Comparison of ENCODE assay signal across 8 mouse cellular contexts in genomic region chr11:100640159-100640906, GRCm38 (mm10). TPM values are rescaled to one million over a fixed set of nuclear protein-coding genes. Genes with fewer than 3 reads are reported as not detected.
A peak's percentile ranks its signal among the peaks of the same experiment; 100 is the strongest.
DNase-seq lines count a peak whose midpoint lies in the region; ATAC-seq and TF ChIP-seq lines count a peak whose summit lies in the region.

No protein-coding gene starts in this region.

- TF ChIP-seq CTCF in brain, embryonic 14.5 days (IDR thresholded peaks at IDR 0.05; ENCODE audit: borderline replicate concordance, extremely low read depth, insufficient read depth, insufficient read length): peak; percentile 56
- peak; percentile 71 for TF ChIP-seq CTCF in lung, postnatal 0 days (IDR thresholded peaks at IDR 0.05)

- H3K36me3 ChIP-seq in kidney, embryonic 14.5 days (ENCODE audit: control insufficient read depth, insufficient read depth, low read length): no peaks in the 10 kb centered on the region
- H3K36me3 ChIP-seq in lung, postnatal 0 days (ENCODE audit: insufficient read depth, low read length): no peaks in the 10 kb centered on the region

- no peak for TF ChIP-seq EP300 in lung, postnatal 0 days (IDR thresholded peaks at IDR 0.05)

- peak; percentile 32 to 54 for DNase-seq in layer of hippocampus, adult 18-20 months (ENCODE audit: low spot score in 2 of 2)
- DNase-seq in layer of hippocampus, adult 9-11 months: no peak
- DNase-seq in brain, embryonic 14.5 days (ENCODE audit: low read depth): peak; percentile 78
- peak; percentile 62 for DNase-seq in forelimb bud, embryonic 11.5 days (ENCODE audit: low read depth, low spot score)
- peak; percentile 56 for DNase-seq in lung, postnatal 0 days (ENCODE audit: low spot score)
- DNase-seq in right cerebral cortex, postnatal 14 days: peak; percentile 52
- DNase-seq in urinary bladder, postnatal 4 days (ENCODE audit: low spot score in 2 of 2): no peak

- H3K27me3 ChIP-seq in kidney, embryonic 14.5 days (ENCODE audit: control insufficient read depth, insufficient read depth, low read length): peaks cover 10% of the 10 kb centered on the region
- H3K27me3 ChIP-seq in lung, postnatal 0 days (replicated peaks; ENCODE audit: insufficient read depth, low read length): 0 out of 2 replicates have a peak, but pooled peaks cover 7% of the 10 kb centered on the region

- peak overlapping the region; percentile 29 for H3K4me3 ChIP-seq in kidney, embryonic 14.5 days (ENCODE audit: low read length)
- H3K4me3 ChIP-seq in lung, postnatal 0 days (ENCODE audit: low read depth, low read length): 0 out of 2 replicates have a peak overlapping the region, but pooled peaks have one; percentile 15

- 0 out of 2 replicates have a peak overlapping the region, but pooled peaks have one; percentile 14 for H3K9ac ChIP-seq in kidney, embryonic 14.5 days (ENCODE audit: low read depth, low read length)
- H3K9ac ChIP-seq in lung, postnatal 0 days (replicated peaks; ENCODE audit: low read depth): no peak overlapping the region

- peak overlapping the region; percentile 68 for H3K4me2 ChIP-seq in kidney, embryonic 14.5 days (replicated peaks; ENCODE audit: low read depth, low read length)
- H3K4me2 ChIP-seq in lung, postnatal 0 days (replicated peaks; ENCODE audit: low read depth, low read length): peak overlapping the region; percentile 49

- peak; percentile 60 for ATAC-seq in kidney, embryonic 14.5 days (ENCODE audit: low FRiP score, low TSS enrichment)
- no peak for ATAC-seq in lung, postnatal 0 days

- WGBS in kidney, embryonic 14.5 days: 9% methylated on average over 49 of the region's 52 CpGs
- WGBS in lung, postnatal 0 days: 9% methylated on average over 44 of the region's 52 CpGs

- H3K4me1 ChIP-seq in kidney, embryonic 14.5 days (ENCODE audit: control insufficient read depth, insufficient read depth, low read length): no peaks in the 10 kb centered on the region
- H3K4me1 ChIP-seq in lung, postnatal 0 days (ENCODE audit: insufficient read depth, low read depth, low read length): no peaks in the 10 kb centered on the region; the same call in 1 of the 2 replicates

- no peak for TF ChIP-seq POLR2A in brain, embryonic 14.5 days (IDR thresholded peaks at IDR 0.05; ENCODE audit: borderline replicate concordance, extremely low read depth, insufficient read depth, insufficient read length, poor library complexity, severe bottlenecking)

- H3K9me3 ChIP-seq in kidney, embryonic 14.5 days (ENCODE audit: control insufficient read depth, low read length): no peaks in the 10 kb centered on the region
- H3K9me3 ChIP-seq in lung, postnatal 0 days (ENCODE audit: low read length): no peaks in the 10 kb centered on the region

- H3K27ac ChIP-seq in kidney, embryonic 14.5 days (ENCODE audit: low read depth, low read length): no peak overlapping the region
- H3K27ac ChIP-seq in lung, postnatal 0 days (ENCODE audit: low read length): no peak overlapping the region

RNA-seq across cellular contexts. Expression of gene Dnajc7, which starts 20.4 kb away (rescaled TPM):
- 100 to 1,000 TPM; 223 to 252 TPM for total RNA-seq in layer of hippocampus, adult 18-20 months (2021)
- polyA plus RNA-seq in brain, embryonic 14.5 days (2012; rRNA removed): 139 and 201 TPM in 2 replicates
- 86.2 and 126 TPM in 2 replicates for polyA plus RNA-seq in kidney, embryonic 14.5 days (2014; fragmentation: Nextera tagmentation; extraction: Ambion mirVana)
- polyA plus RNA-seq in lung, postnatal 0 days (2015; fragmentation: Nextera tagmentation; extraction: Ambion mirVana): 99.1 and 113 TPM in 2 replicates

RNA-seq across cellular contexts. Expression of gene Nkiras2, which starts 21.3 kb away (rescaled TPM):
- total RNA-seq in layer of hippocampus, adult 18-20 months (2021): 10 to 100 TPM; 10.8 to 11.1 TPM
- 111 and 119 TPM in 2 replicates for polyA plus RNA-seq in brain, embryonic 14.5 days (2012; rRNA removed)
- 63.6 and 67.6 TPM in 2 replicates for polyA plus RNA-seq in kidney, embryonic 14.5 days (2014; fragmentation: Nextera tagmentation; extraction: Ambion mirVana)
- 58.6 and 59.9 TPM in 2 replicates for polyA plus RNA-seq in lung, postnatal 0 days (2015; fragmentation: Nextera tagmentation; extraction: Ambion mirVana)

RNA-seq across cellular contexts. Expression of gene Zfp385c, which starts 51.9 kb away (rescaled TPM):
- total RNA-seq in layer of hippocampus, adult 18-20 months (2021): under 1 TPM in 1 of 2 experiments, not detected in 1; 0.37 TPM
- 0.40 and 0.63 TPM in 2 replicates for polyA plus RNA-seq in brain, embryonic 14.5 days (2012; rRNA removed)
- polyA plus RNA-seq in kidney, embryonic 14.5 days (2014; fragmentation: Nextera tagmentation; extraction: Ambion mirVana): 0.40 and 0.50 TPM in 2 replicates
- polyA plus RNA-seq in lung, postnatal 0 days (2015; fragmentation: Nextera tagmentation; extraction: Ambion mirVana): not detected in 2 replicates

Comparison
In these comparisons a context has a peak if more than half of its experiments do, and no peak if none do; other contexts are left out.
1. DNase-seq: peak in layer of hippocampus, adult 18-20 months (2 of 2), brain, embryonic 14.5 days (single experiment), forelimb bud, embryonic 11.5 days (single experiment), lung, postnatal 0 days (single experiment) and right cerebral cortex, postnatal 14 days (single experiment); none in layer of hippocampus, adult 9-11 months (single experiment) and urinary bladder, postnatal 4 days (0 of 2).